Mouse (Mus musculus) forebrain, embryonic 16.5 days (tissue): ENCODE results near the gene Ppp1r1a. TPM values are rescaled to one million over a fixed set of nuclear protein-coding genes. Genes with fewer than 3 reads are reported as not detected.
A peak's percentile ranks its signal among the peaks of the same experiment; 100 is the strongest.

Experiments
- ATAC-seq: fragments of 200-750 bp; cut with Nextera tagmentation; 2 replicates; pipeline ENCODE4 v1.8.0; 2017; ENCODE audit warnings: mild to moderate bottlenecking, moderate library complexity
- H3K27ac ChIP-seq: fragments of 300-500 bp; sonication (generic); 2 replicates; pipeline ENCODE4 v1.5.1; 2014; ENCODE audit warnings: low read length, control low read depth
- H3K27me3 ChIP-seq: fragments of 300-500 bp; sonication (generic); replicated peaks from 2 replicates; pipeline ENCODE4 v1.6.1; 2014; ENCODE audit warnings: low read length; ENCODE audit not compliant: control insufficient read depth, insufficient read depth
- H3K36me3 ChIP-seq: fragments of 300-500 bp; sonication (generic); 2 replicates; pipeline ENCODE4 v1.6.1; 2014; ENCODE audit not compliant: control insufficient read depth, insufficient read depth
- H3K4me1 ChIP-seq: fragments of 300-500 bp; sonication (generic); replicated peaks from 2 replicates; pipeline ENCODE4 v1.6.1; 2014; ENCODE audit warnings: low read length; ENCODE audit not compliant: control insufficient read depth, insufficient read depth
- H3K4me2 ChIP-seq: fragments of 300-500 bp; sonication (generic); 2 replicates; pipeline ENCODE4 v1.6.1; 2014; ENCODE audit warnings: mild to moderate bottlenecking, low read length, control low read depth
- H3K4me3 ChIP-seq: fragments of 300-500 bp; sonication (generic); replicated peaks from 2 replicates; pipeline ENCODE4 v1.5.1; 2014; ENCODE audit warnings: mild to moderate bottlenecking, low read length, control low read depth
- H3K9ac ChIP-seq: fragments of 300-500 bp; sonication (generic); replicated peaks from 2 replicates; pipeline ENCODE4 v1.6.1; 2014; ENCODE audit warnings: low read depth, low read length, control low read depth
- H3K9me3 ChIP-seq: fragments of 300-500 bp; sonication (generic); 2 replicates; pipeline ENCODE4 v1.6.1; 2016; ENCODE audit warnings: low read length; ENCODE audit not compliant: control insufficient read depth
- WGBS: fragments of 180-500 bp; shearing (Covaris S2); extraction: QIAGEN DNeasy Blood & Tissue Kit; methylation state at CpG from one replicate; pipeline ENCODE4 v1.1.7; 2014; 5-methylcytosine and 5-hydroxymethylcytosine counted together
- polyA plus RNA-seq: library from polyadenylated mRNA; unstranded; fragments of >200 nt; fragmentation: Nextera tagmentation; extraction: Ambion mirVana; gene quantifications from 2 replicates; pipeline ENCODE4 v1.2.1, GENCODE M21; 2015

The Ppp1r1a gene
- polyA plus RNA-seq, 1 experiment from 2014 or later, result 108 TPM

DNA sequence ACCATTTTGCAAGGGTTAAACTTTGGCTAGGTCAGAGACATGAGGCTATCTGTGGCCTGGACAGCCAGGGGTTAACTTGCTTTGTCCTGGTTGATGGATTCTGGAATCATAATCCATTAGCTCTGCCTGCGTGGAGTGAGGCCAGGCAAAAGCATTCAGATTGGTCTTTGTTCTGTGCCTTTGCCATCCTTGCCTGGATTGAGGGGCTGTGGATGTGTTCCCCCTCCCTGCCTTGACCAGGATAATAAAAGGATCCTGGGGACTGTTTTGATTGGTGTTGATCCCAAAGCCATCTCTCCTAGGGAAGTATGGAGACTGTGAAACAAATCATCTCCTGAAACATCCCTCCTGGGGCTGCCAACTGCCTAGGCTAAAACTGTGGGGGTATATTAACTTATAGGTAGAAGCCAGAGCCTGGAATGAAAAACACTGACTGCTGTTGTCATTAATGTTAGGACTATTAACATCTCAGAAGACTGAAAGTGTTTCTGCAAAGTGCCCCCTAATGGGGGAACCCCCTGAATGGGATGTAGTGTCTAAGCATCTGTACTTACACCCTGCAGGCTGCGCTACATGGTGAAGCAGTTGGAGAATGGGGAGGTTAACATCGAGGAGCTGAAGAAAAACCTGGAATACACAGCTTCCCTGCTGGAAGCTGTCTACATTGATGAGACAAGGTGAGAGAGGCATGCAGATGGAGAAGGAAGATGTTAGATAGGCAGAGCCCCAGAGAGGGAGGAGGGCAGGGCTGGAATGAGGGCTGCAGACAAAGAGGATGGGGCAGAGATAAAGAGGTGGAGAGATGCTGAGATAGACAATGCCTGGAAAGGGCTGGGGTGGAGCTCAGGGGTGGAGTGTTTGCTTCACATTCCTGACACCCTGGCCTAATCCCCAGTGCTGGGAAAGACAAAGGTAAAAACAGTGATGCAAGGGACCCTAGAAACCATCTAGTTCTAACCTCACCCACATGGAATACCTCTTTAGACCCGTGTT lies 18.1 kb downstream of the Ppp1r1a start:
- peak overlapping the region; percentile 87 for H3K27ac ChIP-seq
- WGBS, result 5% methylated on average over 4 of the region's 4 CpGs
- no peak overlapping the region for H3K4me3 ChIP-seq
- peak overlapping the region; percentile 44; the same call in 1 of the 2 replicates for H3K9ac ChIP-seq
- H3K36me3 ChIP-seq, result peaks cover 14% of the 10 kb centered on the region
- peaks cover 65% of the 10 kb centered on the region for H3K4me1 ChIP-seq
- no peaks in the 10 kb centered on the region for H3K27me3 ChIP-seq
- H3K9me3 ChIP-seq, result no peaks in the 10 kb centered on the region
- H3K4me2 ChIP-seq, result peak overlapping the region; percentile 31
- peak; percentile 29 for ATAC-seq

DNA sequence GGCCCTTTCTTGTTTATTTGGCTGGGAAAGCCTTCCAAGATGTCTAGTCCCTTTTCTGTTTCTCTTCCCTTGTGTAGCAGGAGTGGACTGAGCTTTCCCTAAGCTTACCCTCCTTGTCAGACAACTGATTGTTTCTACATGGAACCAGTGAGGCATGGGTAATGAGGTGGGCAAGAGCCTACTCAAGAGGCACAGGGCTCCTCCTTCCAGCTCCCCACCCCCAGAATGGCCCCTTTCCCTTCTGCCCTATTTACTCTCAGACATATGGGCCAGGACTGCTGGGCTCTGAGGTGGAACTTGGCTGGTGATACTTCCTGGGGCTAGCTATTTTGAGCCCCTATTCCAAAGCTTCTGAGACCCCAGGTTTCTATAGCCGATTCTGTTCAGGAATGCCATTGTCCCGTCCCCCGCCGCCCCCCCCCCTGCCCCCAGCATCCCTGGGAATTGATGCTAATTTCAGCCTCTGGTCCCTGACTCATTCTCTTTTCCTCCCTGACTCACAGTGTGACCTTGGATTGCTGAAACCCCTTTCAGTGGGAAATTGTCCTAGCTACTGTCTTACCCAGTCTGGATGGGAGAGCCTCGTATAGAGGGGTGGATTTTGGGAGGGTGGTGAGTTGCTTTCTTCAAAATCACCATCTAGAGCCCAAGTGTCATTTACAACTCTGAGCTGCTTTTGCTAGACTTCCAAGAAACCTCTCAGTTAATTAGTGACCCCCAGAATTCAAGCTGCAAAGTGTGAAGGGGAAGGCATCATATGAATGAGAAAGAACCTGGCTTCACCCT lies 19.0 kb downstream of the Ppp1r1a start:
- H3K9me3 ChIP-seq, result no peaks in the 10 kb centered on the region
- peak overlapping the region; percentile 31 for H3K4me2 ChIP-seq
- H3K27ac ChIP-seq, result peak overlapping the region; percentile 87
- no peaks in the 10 kb centered on the region for H3K27me3 ChIP-seq
- H3K4me3 ChIP-seq, result no peak overlapping the region
- H3K36me3 ChIP-seq, result peaks cover 8% of the 10 kb centered on the region; the same call in 1 of the 2 replicates
- under 1% methylated on average over 5 of the region's 5 CpGs for WGBS
- peak overlapping the region; percentile 44; the same call in 1 of the 2 replicates for H3K9ac ChIP-seq
- peak; percentile 77 for ATAC-seq
- H3K4me1 ChIP-seq, result peaks cover 71% of the 10 kb centered on the region

DNA sequence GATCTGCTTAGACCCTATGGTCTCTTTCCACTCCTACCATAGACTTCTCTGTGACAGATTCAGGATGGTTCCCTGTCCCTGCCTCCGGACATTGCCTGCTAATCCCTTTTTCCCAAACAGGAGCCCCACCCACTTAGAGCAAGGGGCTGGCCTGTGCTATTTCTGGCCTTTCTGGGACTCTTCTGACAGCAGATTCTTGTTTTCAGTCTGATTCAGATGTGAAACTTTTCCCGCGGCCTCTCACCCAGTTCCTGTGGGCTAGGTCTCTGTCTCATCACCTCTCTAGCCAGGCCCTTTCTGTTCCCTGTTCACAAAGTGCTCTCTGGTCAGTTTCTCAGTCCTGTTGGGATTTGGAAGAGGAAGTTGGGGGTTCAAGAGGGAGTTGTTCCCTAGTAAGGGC lies 22.9 kb downstream of the Ppp1r1a start:
- H3K27ac ChIP-seq, result peak overlapping the region; percentile 92
- peak overlapping the region; percentile 50 for H3K4me3 ChIP-seq
- no peaks in the 10 kb centered on the region for H3K36me3 ChIP-seq
- no peaks in the 10 kb centered on the region for H3K9me3 ChIP-seq
- no peaks in the 10 kb centered on the region for H3K27me3 ChIP-seq
- peak overlapping the region; percentile 75 for H3K4me2 ChIP-seq
- peak overlapping the region; percentile 60 for H3K9ac ChIP-seq
- peaks cover 56% of the 10 kb centered on the region for H3K4me1 ChIP-seq
- 21% methylated on average over 3 of the region's 3 CpGs for WGBS
- ATAC-seq, result no peak

DNA sequence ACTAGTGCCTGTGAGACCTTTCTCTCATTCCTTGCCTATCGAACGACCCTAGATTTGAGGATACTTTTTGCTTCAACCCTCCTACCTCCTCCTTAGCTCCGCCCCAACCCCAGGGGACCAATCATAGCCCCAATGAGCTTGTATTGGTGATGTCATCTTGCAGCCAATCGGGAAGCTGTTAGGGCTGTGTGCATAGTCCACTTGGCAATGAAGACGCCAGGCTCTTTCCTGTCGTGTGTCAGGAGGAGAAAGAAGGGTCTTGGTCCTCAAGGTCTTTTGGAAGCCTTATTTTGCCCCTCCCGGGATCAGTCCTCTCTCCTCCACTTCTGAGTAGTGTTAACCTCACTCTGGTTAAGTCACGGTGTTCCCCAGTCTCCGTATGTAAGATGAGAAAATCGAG lies 23.7 kb downstream of the Ppp1r1a start:
- peak overlapping the region; percentile 66 for H3K9ac ChIP-seq
- peaks cover 48% of the 10 kb centered on the region for H3K4me1 ChIP-seq
- peak; percentile 93 for ATAC-seq
- no peaks in the 10 kb centered on the region for H3K9me3 ChIP-seq
- H3K27me3 ChIP-seq, result no peaks in the 10 kb centered on the region
- H3K4me3 ChIP-seq, result peak overlapping the region; percentile 50
- H3K4me2 ChIP-seq, result peak overlapping the region; percentile 75
- H3K27ac ChIP-seq, result peak overlapping the region; percentile 92
- H3K36me3 ChIP-seq, result no peaks in the 10 kb centered on the region
- WGBS, result 2% methylated on average over 10 of the region's 10 CpGs

DNA sequence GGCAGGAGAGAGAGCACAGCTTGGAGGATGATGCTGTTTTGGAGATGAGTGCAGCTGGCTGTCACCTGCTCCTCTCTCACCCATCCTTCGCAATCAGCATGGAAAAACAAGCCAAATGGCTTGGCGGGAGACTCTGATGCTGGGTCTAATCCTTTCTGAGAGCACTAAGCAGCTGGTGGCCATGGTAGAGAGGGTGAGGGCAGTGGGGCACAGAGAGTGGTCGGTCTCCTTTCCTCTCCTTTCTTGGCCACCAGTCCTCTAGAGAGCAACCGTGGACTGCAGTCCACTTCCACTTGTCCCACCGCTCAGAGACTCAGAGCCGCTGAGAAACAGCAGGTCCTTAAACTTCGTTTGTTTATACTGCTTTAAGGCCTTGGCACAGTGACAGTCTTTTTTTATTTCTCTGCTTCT lies 24.2 kb downstream of the Ppp1r1a start:
- H3K9ac ChIP-seq, result peak overlapping the region; percentile 23; the same call in 1 of the 2 replicates
- WGBS, result 6% methylated on average over 7 of the region's 7 CpGs

DNA sequence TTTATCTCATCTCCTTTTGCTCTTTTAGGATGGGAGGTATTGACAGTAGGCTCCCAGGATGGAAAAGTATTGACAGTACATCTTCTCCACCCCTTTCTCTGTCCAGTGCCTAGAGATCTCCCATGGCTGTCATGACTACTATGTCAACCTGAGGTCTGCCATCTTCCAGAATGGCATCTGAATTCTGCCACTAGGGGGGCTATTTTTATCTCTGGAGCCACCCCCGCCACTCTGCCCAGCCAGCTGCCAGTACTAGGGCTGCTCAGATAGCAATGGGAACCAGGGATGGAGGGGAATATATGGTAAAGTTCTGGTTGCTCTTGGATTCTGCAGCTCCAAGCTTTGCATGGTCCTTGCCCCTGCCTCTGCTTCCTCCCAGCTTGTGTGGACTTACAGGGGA lies 26.2 kb downstream of the Ppp1r1a start:
- H3K9me3 ChIP-seq, result no peaks in the 10 kb centered on the region
- WGBS, result 69% methylated on average over 1 of the region's 1 CpGs
- H3K36me3 ChIP-seq, result no peaks in the 10 kb centered on the region
- H3K27ac ChIP-seq, result no peak overlapping the region
- no peak overlapping the region for H3K4me2 ChIP-seq
- peaks cover 37% of the 10 kb centered on the region for H3K4me1 ChIP-seq
- ATAC-seq, result no peak
- no peaks in the 10 kb centered on the region for H3K27me3 ChIP-seq
- no peak overlapping the region for H3K9ac ChIP-seq
- H3K4me3 ChIP-seq, result no peak overlapping the region

More for the DNA sequence above, 24.2 kb downstream of the Ppp1r1a start:
- Histone ChIP-seq H3K4me2 (peak overlapping the region; percentile 75), H3K9me3 (no peaks in the 10 kb centered on the region), H3K27me3 (no peaks in the 10 kb centered on the region), H3K4me3 (peak overlapping the region; percentile 50), H3K36me3 (no peaks in the 10 kb centered on the region), H3K27ac (peak overlapping the region; percentile 92), H3K4me1 (peaks cover 48% of the 10 kb centered on the region)
- ATAC-seq, result peak; percentile 14

DNA sequence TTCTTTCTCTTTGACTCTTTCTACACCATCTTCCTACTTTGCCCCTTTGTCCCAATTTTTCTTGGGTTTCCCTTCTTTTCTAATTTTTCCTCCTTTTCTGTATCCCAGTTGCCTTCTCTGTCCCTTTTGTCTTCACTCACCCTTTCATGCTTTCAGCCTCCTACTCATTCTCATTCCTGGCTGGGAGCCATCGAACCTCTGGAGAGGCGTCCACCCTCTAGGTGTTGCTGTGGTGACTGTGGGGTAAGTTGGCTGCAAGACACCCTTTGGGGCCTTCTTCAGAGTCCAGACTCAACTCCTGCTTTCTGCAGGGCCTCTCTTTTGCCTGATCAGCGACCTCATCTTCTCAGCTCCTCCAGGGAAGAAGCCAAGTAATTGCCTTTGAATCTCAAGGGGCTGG lies 28.5 kb downstream of the Ppp1r1a start:
- no peak overlapping the region for H3K4me2 ChIP-seq
- H3K9me3 ChIP-seq, result no peaks in the 10 kb centered on the region
- no peak for ATAC-seq
- no peak overlapping the region for H3K27ac ChIP-seq
- no peak overlapping the region for H3K9ac ChIP-seq
- 40% methylated on average over 3 of the region's 3 CpGs for WGBS
- no peaks in the 10 kb centered on the region for H3K27me3 ChIP-seq
- H3K4me3 ChIP-seq, result no peak overlapping the region
- H3K36me3 ChIP-seq, result no peaks in the 10 kb centered on the region
- H3K4me1 ChIP-seq, result peaks cover 20% of the 10 kb centered on the region

DNA sequence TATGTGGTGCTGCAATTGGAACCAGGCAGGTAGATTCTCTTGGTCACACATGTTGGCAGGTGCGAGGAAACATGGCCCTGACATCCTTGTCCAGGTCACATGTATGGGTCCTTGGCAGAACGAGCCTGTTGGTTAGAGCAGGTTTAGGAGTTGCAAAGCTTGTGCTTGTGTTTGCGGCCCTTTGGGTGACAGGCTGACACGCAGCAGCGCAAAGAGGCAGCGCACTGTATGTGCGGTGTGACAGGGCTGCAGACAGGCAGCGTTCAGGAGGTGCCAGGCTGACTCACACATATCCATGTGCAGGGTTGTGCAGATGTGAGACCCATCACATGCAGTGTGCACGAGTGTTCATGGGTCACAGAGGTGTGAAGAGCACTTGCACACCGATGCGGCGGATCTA lies 34.1 kb downstream of the Ppp1r1a start:
- Histone ChIP-seq H3K36me3 (no peaks in the 10 kb centered on the region), H3K4me1 (peaks cover 19% of the 10 kb centered on the region), H3K9me3 (no peaks in the 10 kb centered on the region), H3K9ac (peak overlapping the region; percentile 88), H3K27me3 (no peaks in the 10 kb centered on the region), H3K4me2 (peak overlapping the region; percentile 86), H3K27ac (no peak overlapping the region; the same call in 1 of the 2 replicates), H3K4me3 (peak overlapping the region; percentile 82)
- 28% methylated on average over 12 of the region's 12 CpGs for WGBS
- ATAC-seq, result peak; percentile 52

DNA sequence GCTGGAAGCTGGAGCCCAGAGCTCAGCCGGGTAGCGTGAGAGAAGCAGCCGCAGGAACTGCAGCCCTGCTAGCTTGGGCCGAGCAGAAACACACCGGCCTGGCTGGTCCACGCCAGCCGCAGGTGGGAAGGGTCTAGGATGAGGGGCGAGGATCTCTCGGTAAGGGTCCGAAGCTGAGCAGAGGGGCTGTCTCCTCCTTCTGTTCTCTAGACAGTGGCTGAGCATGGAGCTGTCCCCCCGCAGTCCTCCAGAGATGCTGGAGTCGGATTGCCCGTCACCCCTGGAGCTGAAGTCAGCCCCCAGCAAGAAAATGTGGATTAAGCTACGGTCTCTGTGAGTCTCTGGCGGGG lies 34.6 kb downstream of the Ppp1r1a start:
- H3K9me3 ChIP-seq, result no peaks in the 10 kb centered on the region
- WGBS, result 0% methylated on average over 15 of the region's 15 CpGs
- H3K27me3 ChIP-seq, result no peaks in the 10 kb centered on the region
- peak overlapping the region; percentile 86 for H3K4me2 ChIP-seq
- peak; percentile 60 for ATAC-seq
- H3K27ac ChIP-seq, result peak overlapping the region; percentile 60; the same call in 1 of the 2 replicates
- H3K9ac ChIP-seq, result peak overlapping the region; percentile 88
- peak overlapping the region; percentile 82 for H3K4me3 ChIP-seq
- H3K36me3 ChIP-seq, result no peaks in the 10 kb centered on the region
- peaks cover 19% of the 10 kb centered on the region for H3K4me1 ChIP-seq
